Mouse (Mus musculus) c-Kit-negative CD71-positive TER-119-positive erythroid progenitor cells, embryonic 14.5 days (primary cell): Measurements from ENCODE around the gene Rhbdf1.
A peak's percentile ranks its signal among the peaks of the same experiment; 100 is the strongest.

Experiments used
- DNase-seq: peaks from one replicate; pipeline ENCODE4 v3.0.0-alpha.2; 2013; ENCODE audit warnings: low read depth, low spot score

The Rhbdf1 gene

DNA sequence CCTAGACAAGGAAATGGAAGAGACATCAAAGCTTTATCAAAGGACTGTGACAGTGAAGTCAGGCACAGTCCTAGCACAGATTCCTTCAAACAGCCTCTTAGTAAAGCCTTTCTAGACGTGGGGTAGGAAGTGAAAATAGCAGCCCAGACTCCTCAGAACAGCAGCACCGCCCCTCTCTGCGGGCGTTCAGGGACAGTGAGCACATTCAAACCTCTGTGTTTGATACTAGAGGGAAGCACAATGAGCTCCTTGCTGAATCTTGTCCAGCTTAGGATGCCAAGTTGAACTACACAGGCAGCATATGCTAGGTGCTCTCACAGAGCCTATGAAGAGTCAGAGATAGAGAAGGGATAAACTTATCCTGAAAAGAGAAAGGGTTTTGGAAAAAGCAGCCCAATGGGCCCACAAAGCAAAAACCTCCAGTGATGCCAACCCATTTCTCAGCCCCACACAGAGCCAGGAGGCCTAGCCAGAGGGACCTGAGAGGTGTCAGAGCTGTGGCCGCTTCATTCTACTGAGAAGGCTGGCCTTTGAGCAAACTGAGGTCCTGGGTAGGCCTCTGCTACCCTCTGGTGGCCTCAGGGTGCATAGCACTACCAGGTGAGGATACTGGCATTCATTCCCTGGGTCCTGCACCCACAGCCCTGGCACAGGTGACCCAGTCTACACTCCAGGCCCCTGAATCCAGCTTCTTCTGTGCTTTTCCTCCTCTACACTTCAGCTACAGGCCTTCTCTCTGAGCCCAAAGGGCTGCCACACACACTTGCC lies 16.2 kb upstream of the Rhbdf1 start:
- peak; percentile 80 for DNase-seq

DNA sequence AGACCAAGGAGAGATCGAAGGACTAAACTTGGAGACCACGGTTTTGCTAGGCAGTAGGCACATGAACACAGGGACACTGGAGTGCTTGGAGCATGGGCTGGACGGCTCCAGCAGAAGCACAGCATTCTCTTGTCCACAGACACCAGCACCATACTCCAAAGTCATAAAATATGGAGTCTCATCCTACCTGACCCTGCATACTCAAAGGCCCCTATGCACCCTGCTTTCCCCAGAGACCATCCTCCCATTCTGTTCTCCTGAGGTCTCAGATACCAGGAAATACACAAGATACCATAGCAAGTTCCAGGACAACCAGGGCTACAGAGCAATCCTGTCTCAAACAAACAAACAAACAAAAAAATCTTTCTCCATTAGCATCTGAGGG lies 15.3 kb upstream of the Rhbdf1 start:
- no peak for DNase-seq

DNA sequence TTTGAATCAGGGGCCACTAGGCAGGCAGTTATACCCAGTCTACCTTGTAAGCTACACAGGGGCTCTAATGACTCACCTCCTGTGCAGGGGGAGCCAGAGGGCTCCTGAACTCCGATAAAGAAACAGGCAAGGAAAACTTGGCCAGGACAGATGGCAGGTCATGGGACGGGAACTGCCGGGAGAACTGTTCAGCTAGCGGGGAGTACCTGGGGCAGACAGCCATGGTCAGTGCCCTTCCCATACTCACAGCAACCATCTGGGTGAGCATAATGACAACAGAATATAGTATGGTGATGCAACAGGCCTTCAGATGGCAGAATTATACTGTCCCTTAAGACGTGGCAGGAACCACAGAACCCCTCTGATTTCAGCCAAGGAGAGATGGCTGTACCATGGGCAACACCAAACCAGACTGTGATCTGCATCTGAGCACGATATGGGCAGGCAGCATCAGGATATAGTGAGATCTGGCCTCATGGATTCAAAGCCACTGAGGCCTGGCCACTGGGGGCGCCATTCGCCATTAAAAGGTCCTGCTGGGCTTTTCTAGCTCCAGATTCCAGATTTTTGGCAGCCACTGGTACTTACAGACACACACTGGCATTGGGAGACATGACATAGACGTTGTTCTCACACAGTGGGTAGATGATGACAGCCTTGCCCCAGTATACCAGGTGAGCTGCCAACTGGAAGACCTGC lies 14.8 kb upstream of the Rhbdf1 start:
- no peak for DNase-seq

DNA sequence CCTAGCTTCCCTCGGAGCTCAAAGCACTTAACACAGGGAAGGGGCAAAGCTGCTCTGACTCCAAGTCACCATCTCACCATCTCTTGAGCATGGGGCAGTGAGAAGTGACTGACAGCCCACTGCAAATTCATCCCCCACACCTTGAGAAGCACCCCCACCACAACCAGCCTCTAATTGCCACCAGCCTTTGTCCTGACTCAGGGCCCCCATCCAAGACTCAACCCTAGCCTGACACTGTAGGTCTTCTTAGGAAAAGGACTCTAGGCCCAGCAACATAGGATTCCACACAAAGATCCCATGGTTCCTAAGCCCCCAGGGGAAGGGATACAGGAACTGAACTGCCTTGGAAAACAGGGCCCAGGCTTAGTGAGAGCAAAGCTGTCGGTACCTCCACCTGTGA lies 14.0 kb upstream of the Rhbdf1 start:
- no peak for DNase-seq

DNA sequence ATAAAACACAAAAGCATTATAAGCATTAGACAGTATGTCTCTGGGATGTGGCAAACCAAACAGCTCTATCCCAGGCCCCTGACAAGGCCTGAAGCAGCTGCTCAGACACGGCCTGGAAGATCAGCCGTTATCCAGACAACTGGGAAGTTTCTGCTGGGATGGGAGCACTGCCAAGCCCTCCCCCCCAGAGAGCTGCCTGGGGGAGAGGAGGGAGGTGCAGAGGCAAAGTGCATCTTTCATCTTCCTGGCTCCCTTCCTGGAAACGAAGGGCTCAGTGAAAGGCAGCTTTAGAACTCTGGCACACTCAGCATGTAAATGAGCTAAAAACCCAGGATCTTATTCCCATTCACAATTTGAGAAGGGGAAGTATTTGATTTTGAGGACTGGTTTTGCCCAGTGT lies 13.5 kb upstream of the Rhbdf1 start:
- no peak for DNase-seq

DNA sequence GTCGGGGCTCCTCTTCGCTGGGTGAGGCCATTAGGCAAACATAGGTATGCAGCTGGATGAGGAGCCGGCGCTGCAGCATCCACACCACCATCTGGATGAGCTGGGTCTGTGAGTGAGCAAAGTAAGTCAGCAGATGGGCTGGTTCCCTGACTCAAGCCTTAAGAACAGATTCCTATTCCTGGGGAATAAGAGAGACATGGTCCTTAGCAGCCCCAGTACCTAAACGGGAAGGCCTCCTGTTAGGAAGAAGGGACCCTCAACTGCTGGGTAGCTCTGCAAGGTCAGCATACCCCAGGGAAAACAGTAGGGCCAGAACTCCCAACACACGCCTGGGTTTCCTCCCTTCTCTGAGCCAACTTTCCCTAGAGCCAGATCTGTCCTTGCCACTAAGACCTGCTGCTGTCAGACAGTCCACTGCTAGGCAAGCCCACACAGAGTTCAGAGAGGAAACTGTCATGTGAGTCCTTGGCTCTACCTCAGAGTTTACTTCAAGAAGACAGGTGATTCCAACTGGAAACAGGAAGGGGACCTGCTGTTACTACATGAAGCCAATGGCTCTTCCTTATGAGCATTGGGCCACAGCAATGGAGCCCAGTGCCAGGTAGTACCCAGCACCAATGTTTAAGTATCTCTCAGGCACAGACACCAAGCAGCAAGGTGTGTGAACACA lies 12.9 kb upstream of the Rhbdf1 start:
- no peak for DNase-seq

DNA sequence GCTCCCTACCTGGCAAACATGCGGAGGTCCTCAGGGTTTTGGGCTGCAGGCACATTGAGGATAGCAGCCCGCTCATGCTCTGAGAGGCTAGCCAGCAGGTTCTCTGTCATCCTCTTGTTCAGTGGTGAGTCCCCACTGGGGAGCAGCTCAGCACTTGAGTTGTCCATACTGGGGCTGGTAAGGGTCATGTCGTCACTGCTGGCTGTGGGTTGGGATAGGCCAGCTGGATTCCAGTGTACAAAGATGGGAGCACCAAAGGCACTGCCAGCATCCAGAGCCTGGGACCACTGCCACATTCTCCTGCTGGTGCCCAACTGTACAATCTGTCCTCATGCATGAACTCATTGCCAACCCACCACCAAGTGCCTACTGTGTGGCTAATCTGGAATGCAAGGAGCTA lies 11.8 kb upstream of the Rhbdf1 start:
- no peak for DNase-seq

DNA sequence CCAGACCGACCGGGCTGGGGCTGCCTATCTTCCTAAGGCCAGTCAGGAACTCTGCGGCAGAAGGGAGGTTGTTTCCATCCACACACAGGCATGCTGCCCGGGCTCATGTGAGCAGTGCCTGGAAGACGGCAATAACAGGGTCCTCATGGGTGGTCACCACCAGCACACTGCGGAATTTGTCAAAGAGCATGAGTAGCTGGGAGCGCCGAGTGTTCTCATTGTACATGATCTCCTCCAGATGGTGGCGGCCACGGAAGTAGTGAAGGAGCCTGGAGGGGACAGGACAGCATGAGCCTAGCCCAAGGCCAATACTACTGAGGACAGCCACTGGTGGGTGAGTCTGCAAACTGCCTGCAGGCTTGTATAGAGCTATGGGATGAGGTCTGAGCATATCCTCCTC lies 10.7 kb upstream of the Rhbdf1 start:
- no peak for DNase-seq

DNA sequence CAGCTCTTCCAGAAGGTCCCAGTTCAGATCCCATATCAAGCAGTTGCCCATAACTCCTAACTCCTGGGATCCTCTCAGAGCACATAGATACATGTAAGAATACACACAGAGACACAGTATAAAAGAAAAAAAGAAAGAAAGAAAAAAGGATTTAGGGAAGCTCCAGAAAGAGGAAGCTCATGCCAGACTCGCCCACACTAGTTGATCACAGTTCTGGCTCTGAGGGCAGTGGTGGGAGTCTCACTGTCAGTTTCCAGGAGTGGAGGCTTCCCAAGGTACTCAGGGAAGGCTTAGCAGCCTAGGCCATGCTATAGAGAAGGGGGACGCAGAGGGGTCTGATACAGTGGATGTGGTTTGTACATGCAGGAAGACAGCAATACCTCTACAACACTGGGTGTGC lies 9.0 kb upstream of the Rhbdf1 start:
- DNase-seq = no peak

DNA sequence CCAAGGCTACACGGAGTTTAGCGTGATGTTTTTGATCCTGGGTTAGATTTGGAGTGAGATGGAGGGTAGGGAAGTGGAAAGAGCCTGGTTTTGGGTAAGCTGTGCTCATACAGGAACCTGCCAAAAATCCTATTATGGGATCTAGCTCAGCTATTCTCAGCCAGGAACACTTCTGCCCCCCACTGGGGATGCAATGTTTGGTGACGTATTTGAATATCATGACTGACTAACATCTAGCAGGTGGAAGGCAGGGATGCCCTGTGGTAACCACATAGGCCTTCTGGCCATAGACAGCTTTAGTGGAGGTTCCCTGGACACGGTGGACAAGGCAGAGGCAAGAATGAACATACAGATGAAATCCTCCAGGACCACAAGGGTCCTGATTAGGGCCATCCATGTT lies 8.1 kb upstream of the Rhbdf1 start:
- no peak for DNase-seq

DNA sequence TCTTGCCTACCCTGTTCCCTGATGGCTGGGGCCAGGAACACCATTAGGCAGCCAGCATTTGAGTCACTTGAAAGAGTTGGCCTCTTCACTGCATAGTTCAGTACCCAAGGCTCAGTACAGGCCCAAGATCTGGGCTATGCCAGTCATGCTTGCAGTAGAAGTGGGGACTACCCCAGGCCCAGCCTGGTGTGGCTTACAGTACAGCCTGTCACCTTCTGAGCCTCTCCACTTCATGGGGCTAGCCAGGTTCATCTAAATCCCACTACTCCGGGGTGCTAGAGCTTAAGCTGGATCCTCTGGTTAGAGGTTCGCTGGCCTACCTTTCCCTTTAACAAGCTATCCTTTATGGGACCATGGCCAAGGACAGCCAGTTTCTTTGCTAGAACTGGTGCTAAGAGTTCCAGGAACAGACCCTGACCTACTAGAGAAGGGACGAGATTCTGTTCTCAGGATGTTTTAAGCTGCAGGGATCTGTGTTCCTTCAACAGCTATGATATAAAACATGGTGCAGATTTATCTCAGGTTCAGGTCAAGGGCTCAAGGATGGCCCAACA lies 6.3 kb upstream of the Rhbdf1 start:
- DNase-seq = no peak

DNA sequence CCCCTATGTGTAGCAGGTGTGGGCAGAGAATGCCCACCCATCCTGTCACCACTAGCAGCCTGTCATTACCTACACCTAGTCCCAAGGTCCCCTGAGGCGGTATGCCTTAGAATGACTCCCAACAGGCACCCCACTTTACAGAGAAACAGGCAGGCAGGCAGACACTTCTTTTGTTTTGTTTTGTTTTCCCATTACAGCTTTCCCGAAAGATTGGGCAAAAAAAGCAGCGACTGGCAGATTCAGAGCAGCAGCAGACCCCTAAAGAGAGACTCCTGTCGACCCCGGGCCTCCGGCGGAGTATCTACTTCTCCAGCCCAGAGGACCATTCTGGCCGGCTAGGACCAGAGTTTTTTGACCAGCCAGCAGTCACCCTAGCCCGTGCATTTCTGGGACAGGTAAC lies 5.5 kb upstream of the Rhbdf1 start:
- no peak for DNase-seq

DNA sequence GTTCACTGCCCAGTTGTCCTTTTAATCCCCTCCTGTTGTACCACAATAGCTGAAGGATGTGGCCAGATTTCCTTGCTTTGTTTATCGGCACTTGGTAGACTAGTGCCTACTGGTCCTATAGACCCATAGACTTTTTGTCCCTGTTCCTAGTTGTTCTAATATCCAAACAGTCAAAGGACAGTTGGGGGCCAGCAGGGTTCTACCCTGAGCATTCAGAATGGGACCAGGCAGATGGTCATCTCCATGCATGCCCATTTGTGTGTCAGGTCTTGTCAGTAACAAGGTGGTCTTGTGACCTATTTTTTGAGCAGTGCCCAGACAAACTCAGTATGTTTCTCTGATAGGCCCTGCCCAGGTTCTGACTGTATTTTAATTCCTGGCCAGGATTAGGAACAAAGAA lies 4.9 kb upstream of the Rhbdf1 start:
- DNase-seq = no peak

DNA sequence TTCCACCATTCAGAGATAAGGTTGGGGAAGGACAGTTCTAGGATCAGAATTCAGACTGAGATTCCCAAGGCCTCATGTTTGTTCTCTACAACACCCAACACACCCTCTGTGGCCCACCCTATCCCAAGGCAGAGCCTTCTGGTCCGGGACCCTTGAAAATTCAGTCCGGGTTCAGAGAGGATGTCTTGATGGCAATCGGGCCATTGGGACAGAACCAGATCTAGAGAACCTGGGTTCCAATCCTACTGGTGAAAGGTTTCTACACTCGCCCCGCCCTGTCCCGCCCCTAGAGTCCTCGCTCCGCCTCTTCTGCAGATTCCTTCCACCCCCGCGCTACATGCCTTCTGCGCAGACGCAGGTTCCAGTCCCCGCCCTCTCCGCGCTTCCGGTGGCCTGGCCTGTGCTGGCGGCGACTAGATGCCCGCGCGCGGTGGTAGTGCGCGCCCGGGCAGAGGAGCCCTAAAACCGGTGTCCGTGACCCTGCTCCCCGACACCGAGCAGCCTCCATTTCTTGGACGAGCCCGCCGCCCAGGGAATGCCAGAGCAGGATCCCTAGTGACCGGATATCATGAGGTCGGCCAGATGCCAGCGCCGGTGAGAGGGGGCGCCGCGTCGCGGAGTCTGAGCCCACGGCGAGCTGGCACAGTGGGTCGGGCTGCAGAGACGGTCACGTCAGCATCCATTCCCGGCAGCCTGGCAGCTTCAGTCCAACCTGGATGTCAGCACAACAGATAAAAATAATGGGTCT lies 4.2 kb upstream of the Rhbdf1 start, which contains the start of gene Mpg:
Mpg (plus strand) TSS at position 382 of the 748 bp plus-strand sequence.
- DNase-seq = peak; percentile 87

DNA sequence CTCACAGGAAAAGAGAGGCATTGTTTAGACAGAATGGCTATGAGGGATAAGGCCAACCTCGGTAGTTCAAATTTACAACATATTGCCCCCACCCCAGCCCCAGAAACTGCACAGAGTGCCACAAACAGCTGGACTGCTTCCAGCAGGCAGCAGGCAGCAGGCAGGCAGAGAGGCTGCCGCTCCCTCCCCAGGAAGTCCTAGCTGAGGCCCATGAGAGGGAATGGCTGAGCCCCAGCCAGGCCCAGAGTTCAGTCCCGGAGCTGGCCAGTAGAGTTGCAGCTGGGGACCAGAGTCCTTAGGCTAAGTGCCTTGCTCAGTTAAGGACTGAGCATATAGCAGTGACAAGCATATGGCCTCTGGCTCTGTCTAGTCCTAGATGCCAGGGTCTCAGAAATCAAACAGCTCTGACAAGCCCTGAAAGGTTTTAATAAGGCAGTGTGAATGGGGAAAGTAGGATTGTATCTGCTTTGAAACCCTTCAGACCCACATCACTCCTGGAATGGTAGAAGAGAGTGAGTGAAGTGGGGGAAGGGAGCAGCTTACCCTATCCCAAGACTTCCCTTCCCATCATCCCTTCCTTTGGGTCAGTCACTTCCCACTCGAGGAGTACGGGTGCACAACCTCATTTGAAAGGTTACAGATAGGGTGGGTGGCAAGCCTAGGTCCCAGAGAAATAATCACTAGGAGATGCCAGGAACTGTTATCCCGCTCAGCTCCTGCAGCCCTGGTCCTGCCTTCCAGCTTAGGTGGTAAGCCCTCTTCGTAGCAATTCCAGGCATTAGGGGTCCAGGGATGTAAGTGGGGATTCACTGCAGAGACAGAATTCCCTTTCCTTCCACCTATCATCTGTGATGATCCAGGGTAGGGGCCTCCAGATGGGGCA lies 3.4 kb upstream of the Rhbdf1 start:
- no peak for DNase-seq

DNA sequence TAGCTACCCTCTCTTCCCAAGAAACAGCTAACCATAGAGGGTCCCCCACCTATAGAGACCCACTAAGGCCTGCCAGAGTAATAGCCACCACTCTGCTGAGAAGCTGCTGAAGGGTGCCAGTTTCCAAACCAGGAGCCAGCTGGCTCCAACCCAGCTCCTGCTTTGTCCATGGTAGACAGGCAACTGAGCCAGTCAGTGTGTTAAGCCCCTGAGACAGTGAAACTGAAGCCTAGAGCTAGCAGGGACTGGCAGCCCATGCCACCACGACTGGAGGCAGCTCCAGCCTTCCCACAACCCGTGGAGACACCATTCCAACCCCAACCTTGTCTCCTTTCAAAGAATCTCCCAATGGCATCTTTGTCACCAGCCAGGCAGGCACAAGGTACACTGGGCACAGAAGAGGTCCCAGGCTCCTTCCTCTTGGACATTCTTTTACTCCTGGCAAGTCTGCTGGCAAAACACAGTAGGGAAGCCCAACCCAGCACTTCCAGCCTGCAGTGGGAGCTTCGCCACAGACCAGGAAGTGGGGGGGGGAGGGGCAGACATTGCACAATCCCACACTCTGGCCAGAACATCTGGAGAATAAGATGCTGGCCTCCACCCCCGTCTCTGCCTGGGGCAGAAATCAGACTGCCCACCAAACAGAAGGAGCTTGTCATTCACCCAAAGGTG lies 2.5 kb upstream of the Rhbdf1 start:
- DNase-seq = no peak

DNA sequence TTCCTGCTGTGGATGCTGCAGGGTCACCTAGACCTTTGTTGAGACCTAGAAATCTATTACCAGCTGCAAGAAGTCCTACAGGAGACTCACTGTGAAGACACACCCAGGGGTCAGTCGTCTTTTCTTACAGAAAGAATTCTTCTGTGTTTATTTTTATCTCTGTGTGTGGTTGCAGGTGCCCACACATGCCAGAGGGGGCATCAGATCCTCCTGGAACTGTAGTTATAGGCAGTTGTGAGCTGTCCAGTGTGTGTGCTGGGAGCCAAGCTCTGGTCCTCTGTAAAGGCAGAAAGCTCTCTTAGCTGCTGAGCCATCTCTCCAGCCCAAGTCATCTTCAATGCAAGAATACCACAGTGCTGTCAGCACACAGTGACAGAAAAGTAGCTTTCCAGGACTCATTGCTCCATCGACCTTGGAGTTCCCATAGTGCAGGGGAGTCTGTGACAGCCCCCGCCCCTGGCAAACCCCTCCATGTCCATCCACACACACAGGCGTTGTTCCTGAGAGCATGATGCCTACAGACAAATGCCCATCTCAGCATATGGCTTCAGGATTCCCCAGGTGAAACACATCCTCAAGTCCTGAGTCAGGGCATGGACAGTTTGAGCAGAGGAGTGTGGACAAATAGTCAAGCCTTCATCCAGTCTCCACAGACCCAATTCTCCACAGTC lies 1.3 kb upstream of the Rhbdf1 start:
- no peak for DNase-seq

DNA sequence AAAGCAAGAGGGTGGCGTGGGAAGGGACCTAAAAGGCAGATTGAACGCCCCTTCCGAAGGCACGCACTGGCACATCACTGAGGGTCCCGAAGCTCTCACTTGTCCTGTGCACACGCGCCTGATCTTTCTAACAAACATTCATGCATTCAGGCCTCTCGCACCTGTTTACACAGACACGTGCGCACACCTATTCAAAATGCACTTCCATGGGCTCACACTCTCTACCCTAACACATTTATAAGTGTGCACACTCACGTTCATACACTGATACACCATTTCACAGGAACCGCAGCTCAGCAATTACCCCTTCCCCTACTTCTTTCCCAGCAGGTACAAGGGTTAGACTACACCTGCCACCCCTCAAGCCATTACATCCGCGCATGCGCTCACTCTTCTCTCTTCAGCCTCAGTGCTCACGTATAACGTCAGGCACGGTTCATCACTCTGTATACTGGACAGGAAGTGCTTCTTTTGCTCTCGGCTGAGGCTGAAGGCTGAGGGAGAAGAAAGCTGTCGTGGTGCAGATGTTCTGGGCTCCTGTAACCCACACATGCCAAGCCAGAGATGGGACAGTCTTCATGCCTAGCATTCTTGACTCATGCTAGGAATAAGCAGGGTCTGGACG lies 582 bp upstream of the Rhbdf1 start:
- DNase-seq = no peak
